Mouse (Mus musculus): ENCODE measurements around the gene Tmem8. TPM values are rescaled to one million over a fixed set of nuclear protein-coding genes. Genes with fewer than 3 reads are reported as not detected.
"Not testable (repeated sequence)": the region's sequence is repeated elsewhere in the genome, so short reads cannot be mapped to it uniquely, and the experiment has no call there.

Tmem8 gene
- polyA plus RNA-seq (2017; shearing (Covaris generic)): 1 to 10 TPM; 6.0 to 8.5 (median 6.3) TPM

GRCm38 (mm10) chr17:26113181-26113948 is at the start of gene Tmem8:
Tmem8 (plus strand) TSS chr17:26113299.
- ATAC-seq: peak; percentile 85

- no peak for ATAC-seq
Measured at GRCm38 (mm10) chr17:26064916-26065315, 48.2 kb upstream of the Tmem8 start.

GRCm38 (mm10) chr17:26066488-26067020 is 46.5 kb upstream of the Tmem8 start:
- no peak for ATAC-seq

- no peak for ATAC-seq
Measured at GRCm38 (mm10) chr17:26068024-26068830, 44.9 kb upstream of the Tmem8 start.

GRCm38 (mm10) chr17:26068831-26069739 is 44.0 kb upstream of the Tmem8 start, which contains the start of gene Rab11fip3:
Rab11fip3 (minus strand) TSS chr17:26069555.
- ATAC-seq: peak; percentile 97

- no peak for ATAC-seq
Measured at GRCm38 (mm10) chr17:26070136-26070535, 43.0 kb upstream of the Tmem8 start.

GRCm38 (mm10) chr17:26075246-26075645 is 37.9 kb upstream of the Tmem8 start:
- ATAC-seq: no peak

GRCm38 (mm10) chr17:26078851-26079250 is 34.2 kb upstream of the Tmem8 start:
- ATAC-seq: no peak

- no peak for ATAC-seq
Measured at GRCm38 (mm10) chr17:26080867-26081266, 32.2 kb upstream of the Tmem8 start.

- no peak for ATAC-seq
Measured at GRCm38 (mm10) chr17:26087059-26087564, 26.0 kb upstream of the Tmem8 start.

- ATAC-seq: peak; percentile 67
Measured at GRCm38 (mm10) chr17:26089905-26090632, 23.0 kb upstream of the Tmem8 start, which contains the start of gene Decr2. Decr2 (minus strand) TSS chr17:26090337.

GRCm38 (mm10) chr17:26094531-26095110 is 18.5 kb upstream of the Tmem8 start:
- no peak for ATAC-seq

- no peak for ATAC-seq
Measured at GRCm38 (mm10) chr17:26095121-26095740, 17.9 kb upstream of the Tmem8 start, which contains the start of gene Nme4. Nme4 (minus strand) TSS chr17:26095602.

GRCm38 (mm10) chr17:26098461-26098860 is 14.6 kb upstream of the Tmem8 start:
- no peak for ATAC-seq

- ATAC-seq: not testable (repeated sequence)
Measured at GRCm38 (mm10) chr17:26099316-26099715, 13.8 kb upstream of the Tmem8 start.

- ATAC-seq: no peak
Measured at GRCm38 (mm10) chr17:26100166-26100565, 12.9 kb upstream of the Tmem8 start.

- no peak for ATAC-seq
Measured at GRCm38 (mm10) chr17:26101478-26101877, 11.6 kb upstream of the Tmem8 start.

- ATAC-seq: no peak
Measured at GRCm38 (mm10) chr17:26105619-26106018, 7.5 kb upstream of the Tmem8 start.

GRCm38 (mm10) chr17:26110156-26110555 is 2.9 kb upstream of the Tmem8 start:
- no peak for ATAC-seq

- ATAC-seq: no peak
Measured at GRCm38 (mm10) chr17:26111024-26111423, 2.1 kb upstream of the Tmem8 start.
